Mouse (Mus musculus) fat pad, adult 2 months (tissue): ENCODE measurements around the gene Gpr108.
"Not testable (repeated sequence)": the region's sequence is repeated elsewhere in the genome, so short reads cannot be mapped to it uniquely, and the experiment has no call there.

ENCODE experiments used
- DNase-seq: peaks from one replicate; pipeline ENCODE4 v3.0.0-alpha.2; 2011; ENCODE audit warnings: low read depth, low spot score; ENCODE audit errors: extremely low read depth

Gene Gpr108

DNA sequence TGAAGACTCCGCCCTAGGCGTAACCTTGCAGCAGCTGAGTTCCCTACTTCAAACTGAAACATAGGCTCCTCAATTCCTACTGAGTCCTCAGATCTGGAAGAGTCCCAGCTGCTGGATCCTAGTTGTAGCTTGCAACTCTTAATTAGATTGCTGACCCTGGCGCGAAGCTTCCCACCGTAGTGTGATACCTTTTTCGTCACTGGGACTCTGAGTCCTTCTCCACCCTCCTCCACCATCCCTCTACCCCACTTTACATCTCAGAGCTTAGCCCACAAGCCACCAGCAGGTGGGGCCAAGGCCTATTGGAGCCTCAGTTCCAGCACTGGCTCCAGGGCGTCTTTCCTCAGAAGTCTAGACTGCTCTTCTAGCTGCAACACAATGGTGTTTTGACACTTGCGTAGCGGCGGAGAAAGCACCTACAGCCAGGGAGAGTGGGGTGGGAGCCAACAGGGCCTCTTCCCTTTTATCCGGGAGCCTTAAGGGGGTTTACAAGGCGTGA lies at the start of gene Gpr108:
TSS of gene Gpr108 (minus strand) at position 246 of the 499 bp plus-strand sequence.
- peak; percentile 69 for DNase-seq

GRCm38 (mm10) chr17:57297040-57297439 lies 48.8 kb upstream of the Gpr108 start:
- no peak for DNase-seq

GRCm38 (mm10) chr17:57295935-57296334 lies 47.7 kb upstream of the Gpr108 start:
- DNase-seq = no peak

DNA sequence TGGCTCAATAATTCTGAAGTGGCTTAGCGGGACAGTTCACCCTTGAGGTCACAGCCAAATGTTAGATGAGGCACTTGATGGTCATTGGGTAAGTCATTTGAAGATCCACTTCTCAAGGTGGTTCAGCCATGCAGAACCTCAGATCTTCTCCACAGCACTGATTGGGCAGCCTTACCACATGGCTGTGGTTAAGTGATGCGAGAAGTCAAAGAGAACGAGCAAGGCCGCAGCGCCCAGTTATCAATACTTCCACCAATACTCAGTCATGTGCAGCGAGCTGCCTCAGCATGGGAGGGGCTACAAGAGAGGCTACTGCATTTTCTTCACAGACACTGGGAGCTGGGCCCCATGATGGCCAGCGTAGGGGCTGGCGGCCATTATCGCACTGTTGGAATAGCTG lies 44.7 kb upstream of the Gpr108 start:
- no peak for DNase-seq

- no peak for DNase-seq
Measured at GRCm38 (mm10) chr17:57292302-57292701, 44.1 kb upstream of the Gpr108 start.

DNA sequence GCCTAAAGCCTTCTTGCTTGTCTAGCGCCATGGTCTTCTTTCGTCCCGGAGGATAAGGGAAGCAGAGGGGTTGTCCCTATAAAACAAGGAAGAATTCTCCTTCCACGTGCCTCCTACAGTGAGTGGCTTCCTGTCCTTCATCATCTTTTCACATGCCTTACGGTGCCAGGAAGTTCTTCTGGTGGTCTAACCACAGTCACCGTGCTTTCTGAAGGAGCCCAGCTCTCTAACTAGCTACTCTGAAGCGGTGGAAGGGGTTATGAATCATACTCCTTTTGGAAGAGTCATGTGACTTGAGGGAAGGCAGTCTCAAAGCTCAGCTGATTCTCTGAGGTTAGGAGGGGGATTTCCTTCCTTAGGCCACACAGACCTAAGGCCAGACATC lies 42.4 kb upstream of the Gpr108 start:
- no peak for DNase-seq

DNA sequence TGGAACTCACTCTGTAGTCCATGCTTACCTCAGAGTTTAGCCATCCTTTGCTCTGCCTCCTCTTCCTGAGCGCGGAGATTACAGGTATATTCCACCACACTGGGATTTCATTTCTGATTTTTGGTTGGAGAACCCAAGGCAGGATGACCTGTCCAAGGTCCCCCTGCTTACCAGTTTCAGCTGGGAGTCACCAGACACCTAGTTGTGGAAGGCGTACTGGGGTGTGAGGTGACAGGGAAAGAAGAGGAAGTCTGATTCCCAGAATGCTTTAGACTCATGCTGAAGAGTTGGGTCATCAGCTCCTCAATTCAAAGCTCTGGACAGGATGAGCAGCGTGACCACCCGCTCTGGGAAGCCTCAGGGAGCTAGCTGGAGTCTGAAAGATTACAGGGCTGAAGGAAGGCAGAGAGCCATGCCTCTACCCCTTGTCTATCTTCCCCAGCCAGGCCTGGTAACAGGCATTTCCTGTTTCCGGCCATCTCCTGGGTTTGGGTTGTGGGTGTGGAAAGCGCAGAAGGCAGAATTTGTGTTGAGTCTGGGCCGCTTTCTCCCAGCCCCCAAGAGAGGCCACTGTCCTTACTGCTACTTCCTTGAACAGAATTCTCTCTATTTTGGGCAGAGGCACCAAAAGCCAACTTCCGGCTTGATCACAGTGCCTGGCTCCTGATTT lies 41.9 kb upstream of the Gpr108 start:
- no peak for DNase-seq

- no peak for DNase-seq
Measured at GRCm38 (mm10) chr17:57289252-57289651, 41.0 kb upstream of the Gpr108 start.

DNA sequence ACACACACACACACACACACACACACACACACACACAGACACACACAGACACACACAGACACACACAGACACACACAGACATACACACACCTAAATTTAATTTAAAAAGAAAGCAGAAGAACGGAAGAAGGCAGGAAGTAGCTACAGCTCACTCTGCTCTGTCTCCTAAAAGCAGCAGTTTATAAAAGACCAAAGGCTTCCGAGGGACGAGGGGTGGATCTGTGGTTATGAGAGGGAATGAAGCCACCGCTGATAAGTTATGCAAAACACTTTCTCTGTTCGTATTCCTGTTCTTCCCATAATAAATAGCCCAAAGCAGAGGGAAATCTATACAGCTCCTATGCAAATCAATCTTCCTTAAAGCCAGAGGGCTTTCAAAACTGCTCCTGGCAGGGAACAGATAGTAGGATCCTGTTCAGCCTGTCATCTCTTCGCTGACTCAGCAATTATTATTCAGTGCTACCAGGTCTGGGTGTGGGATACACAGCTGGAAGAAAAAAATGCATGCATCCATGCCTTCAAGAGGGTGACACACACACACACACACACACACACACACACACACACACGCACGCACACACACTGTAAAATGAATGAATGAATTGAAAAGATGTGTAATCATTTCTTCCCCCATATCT lies 38.6 kb upstream of the Gpr108 start:
- DNase-seq = no peak

GRCm38 (mm10) chr17:57285077-57285476 lies 36.8 kb upstream of the Gpr108 start:
- DNase-seq = no peak

- no peak for DNase-seq
Measured at GRCm38 (mm10) chr17:57283906-57284305, 35.7 kb upstream of the Gpr108 start.

DNA sequence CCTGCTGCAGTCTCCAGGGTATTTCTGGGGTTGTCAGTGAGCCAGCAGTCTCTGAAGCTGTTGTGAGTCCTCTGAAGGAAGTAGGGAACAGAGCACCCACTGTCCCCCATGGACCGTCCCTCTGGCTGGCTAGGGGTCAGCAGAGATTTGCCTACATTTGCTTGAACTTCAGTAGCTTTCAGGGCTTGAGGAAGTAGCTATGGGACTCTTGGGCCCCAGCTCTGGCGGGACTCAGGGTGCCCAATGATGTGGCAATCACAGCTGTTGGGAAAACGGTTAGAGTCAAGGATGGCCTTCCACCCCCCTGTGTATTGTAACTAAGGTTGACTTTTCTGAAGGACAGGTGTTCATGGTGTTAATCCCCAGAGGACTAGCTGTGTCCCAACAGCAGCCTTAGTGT lies 32.2 kb upstream of the Gpr108 start:
- DNase-seq = no peak

GRCm38 (mm10) chr17:57279591-57280224 lies 31.5 kb upstream of the Gpr108 start:
- no peak for DNase-seq

DNA sequence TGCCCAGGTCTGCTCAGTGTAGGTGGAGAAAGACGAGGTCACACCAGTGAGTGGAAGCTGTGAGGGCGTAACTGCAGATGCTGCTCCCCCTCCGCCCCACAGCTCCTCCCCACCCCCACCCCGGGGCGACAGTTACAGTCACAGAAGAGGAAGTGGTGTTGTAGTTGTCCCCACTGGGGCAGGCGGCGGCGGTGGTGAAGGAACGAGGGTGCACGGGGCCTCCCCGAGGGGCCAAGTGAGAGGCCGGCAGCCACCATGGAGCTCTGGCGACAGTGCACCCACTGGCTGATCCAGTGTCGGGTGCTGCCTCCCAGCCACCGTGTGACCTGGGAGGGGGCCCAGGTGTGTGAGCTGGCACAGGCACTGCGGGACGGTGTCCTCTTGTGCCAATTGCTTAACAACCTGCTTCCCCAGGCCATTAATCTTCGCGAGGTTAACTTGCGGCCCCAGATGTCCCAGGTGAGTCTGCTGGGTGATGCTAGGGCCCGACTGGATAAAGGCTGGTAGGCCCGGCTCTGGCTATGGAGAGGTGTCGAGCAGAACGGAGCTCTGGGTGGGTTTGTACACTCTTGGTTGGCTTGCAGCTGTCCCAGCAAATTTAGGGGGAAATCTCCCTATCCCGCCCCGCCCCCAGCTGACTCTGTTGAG lies 30.8 kb upstream of the Gpr108 start, which contains the start of gene Vav1:
TSS of gene Vav1 (plus strand) at position 158 of the 648 bp plus-strand sequence.
- no peak for DNase-seq

DNA sequence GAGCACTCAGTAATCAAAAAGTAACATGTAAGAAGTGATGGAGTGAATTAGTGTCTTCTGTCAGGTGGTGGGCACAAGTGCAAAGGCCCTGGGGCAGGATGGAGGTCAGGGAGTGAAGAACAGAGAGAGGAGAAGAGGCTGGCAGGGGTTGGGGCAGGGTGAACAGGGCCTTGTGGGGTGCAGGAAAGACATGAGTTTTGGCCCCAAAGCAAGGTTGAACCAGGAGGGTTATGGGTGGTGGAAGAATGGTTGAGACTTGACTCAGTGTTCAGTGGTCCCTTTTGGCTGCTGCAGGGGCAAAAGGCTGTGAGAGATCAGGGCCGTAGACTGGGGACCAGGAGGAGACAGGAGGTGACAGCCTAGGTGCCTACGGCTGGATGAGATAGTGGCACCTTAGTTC lies 30.3 kb upstream of the Gpr108 start:
- DNase-seq = no peak

GRCm38 (mm10) chr17:57277598-57278261 lies 29.5 kb upstream of the Gpr108 start:
- not testable (repeated sequence) for DNase-seq

- no peak for DNase-seq
Measured at GRCm38 (mm10) chr17:57276634-57277121, 28.4 kb upstream of the Gpr108 start.

- no peak for DNase-seq
Measured at GRCm38 (mm10) chr17:57275997-57276351, 27.7 kb upstream of the Gpr108 start.

DNA sequence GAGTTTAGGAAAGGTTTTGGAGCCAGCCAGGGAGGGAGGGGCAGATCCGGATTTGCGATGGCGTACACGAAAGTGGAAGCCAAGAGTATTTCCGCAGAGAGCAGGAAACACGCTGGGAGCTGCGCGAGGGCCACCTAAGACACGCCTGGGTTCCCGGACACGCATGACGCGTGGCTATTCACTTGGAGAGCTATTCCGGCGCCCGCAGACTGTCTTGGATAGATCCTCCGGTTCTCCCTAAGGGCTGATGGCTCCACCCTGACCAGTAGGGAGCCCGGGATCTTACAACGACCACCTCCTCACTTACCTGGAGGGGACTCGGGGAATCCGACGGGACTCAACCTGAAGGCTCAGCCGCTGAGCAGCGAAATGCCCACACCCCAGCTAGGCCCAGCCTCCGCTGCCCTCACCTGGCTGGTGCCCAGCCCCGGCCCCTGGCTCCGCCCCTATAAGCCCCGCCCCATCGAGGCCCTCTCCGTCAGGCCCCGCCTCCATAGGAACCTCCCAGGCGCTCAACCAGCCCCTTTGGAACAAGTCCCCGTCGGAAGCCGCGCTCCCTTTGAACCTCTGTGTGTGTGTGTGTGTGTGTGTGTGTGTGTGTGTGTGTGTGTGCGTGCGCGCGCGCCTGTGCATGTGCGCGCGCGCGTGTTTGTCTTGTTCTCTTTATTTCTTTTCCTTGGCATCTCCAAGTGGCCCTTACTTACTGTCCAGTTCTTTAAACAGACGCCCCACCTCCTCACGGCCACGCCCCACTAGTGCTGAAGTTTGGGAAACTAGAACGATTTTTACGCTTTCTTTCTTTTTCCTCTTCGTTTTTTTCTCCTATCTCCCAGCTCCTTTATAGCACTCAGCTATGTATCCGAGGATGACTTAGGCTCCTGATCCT lies 27.1 kb upstream of the Gpr108 start:
- DNase-seq = no peak

DNA sequence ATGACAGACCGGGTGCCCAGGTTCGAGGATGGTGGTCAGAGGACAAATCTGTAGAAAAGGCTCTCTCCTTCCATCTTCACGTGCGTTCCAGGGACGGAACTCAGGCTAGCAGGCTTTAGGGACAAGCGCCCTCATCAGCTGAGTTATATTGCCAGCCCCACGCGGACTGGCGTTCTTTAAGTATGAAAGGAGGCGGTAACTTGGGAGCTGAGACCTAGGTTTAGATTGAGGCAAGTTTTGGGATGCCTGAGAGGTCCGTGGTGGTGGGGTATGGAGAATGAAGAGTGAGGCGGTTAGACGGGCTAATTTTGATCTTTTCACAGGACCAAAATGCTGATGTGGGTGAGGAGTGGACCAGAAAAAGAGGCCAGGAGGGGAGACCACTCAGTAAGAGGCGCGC lies 26.4 kb upstream of the Gpr108 start:
- DNase-seq = no peak
